Mouse (Mus musculus): Measurements from ENCODE around the gene Tnni3.

DNA sequence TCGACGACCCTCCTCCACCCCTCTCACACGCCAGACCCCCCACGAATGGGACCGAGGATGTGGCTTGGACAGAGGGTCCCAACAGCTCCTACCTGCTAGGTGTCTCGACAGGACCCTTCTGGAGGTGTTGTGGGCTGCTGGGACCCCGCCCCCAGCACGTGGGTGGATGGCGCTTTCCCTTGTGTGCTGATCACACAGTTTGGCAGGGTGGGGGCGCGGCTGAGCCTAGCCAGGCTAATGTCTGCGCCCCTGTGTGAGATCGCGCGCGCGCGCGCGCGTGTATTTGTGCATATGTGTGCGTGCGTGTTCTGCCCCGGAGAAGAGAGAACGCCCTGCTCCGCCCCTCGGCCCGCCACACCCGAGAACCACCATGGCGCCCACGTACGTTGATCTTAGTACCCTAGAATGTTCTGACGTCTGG lies 23.2 kb upstream of the Tnni3 start, which contains the start of gene Syt5:
- TF ChIP-seq POLR2A (IDR thresholded peaks at IDR 0.05; ENCODE audit: insufficient read depth, low read depth, low read length), result peak; percentile 35; the same call in 1 of the 2 replicates
- no peak for TF ChIP-seq CTCF (IDR thresholded peaks at IDR 0.05; ENCODE audit: insufficient read depth, low read depth, low read length)

Data from olfactory bulb, adult 2 months (tissue).